Mouse (Mus musculus) layer of hippocampus, postnatal 36 days (tissue): ENCODE data around the gene Shld2. TPM values are rescaled to one million over a fixed set of nuclear protein-coding genes. Genes with fewer than 3 reads are reported as not detected.

Source experiments
- DNase-seq, 2 experiments: peaks; one replicate each; pipeline ENCODE4 v3.0.0; 2022
- total RNA-seq, 2 experiments: library from RNA; stranded (reverse); gene quantifications; 2 replicates each; pipeline ENCODE4 v1.2.3; 2021

Gene Shld2
- total RNA-seq, 2 experiments from 2014 or later = 12.5 to 13.5 TPM

GRCm38 (mm10) chr14:34219295-34219694 is 91.0 kb downstream of the Shld2 start, which contains the start of gene Syt15:
Syt15 (plus strand) TSS chr14:34219595.
- no peak for DNase-seq

GRCm38 (mm10) chr14:34215451-34216127 is 94.7 kb downstream of the Shld2 start:
- DNase-seq = no peak

- no peak for DNase-seq
These were observed 100.4 kb downstream of the Shld2 start for GRCm38 (mm10) chr14:34209942-34210341.

GRCm38 (mm10) chr14:34209080-34209479 is 101.2 kb downstream of the Shld2 start:
- no peak for DNase-seq

GRCm38 (mm10) chr14:34208651-34209050 is 101.6 kb downstream of the Shld2 start:
- no peak for DNase-seq

- DNase-seq = no peak
These were observed 102.3 kb downstream of the Shld2 start for GRCm38 (mm10) chr14:34207996-34208395.

GRCm38 (mm10) chr14:34201231-34202035 is 108.9 kb downstream of the Shld2 start, which contains the start of gene Gprin2:
Gprin2 (minus strand) TSS chr14:34201653.
- DNase-seq = peak in 1 of 2 experiments; percentile 17

- no peak for DNase-seq
These were observed 109.5 kb downstream of the Shld2 start for GRCm38 (mm10) chr14:34200738-34201230.

GRCm38 (mm10) chr14:34196706-34197105 is 113.6 kb downstream of the Shld2 start:
- DNase-seq = no peak

GRCm38 (mm10) chr14:34195466-34195865 is 114.8 kb downstream of the Shld2 start:
- DNase-seq = no peak

- no peak for DNase-seq
These were observed 116.4 kb downstream of the Shld2 start for GRCm38 (mm10) chr14:34193879-34194278.

GRCm38 (mm10) chr14:34190361-34190760 is 119.9 kb downstream of the Shld2 start:
- no peak for DNase-seq

- DNase-seq = peak in 1 of 2 experiments; percentile 24
These were observed 121.7 kb downstream of the Shld2 start for GRCm38 (mm10) chr14:34188629-34189028.

Other genes starting within 250 kb of the Shld2 start
- gene Anxa8, start 224.5 kb downstream of the Shld2 start, total RNA-seq = under 1 TPM in 1 of 2 experiments, not detected in 1; 0.20 TPM
- not detected for gene A630023A22Rik, start 207.7 kb downstream of the Shld2 start, total RNA-seq
- not detected for gene Npy4r, start 158.0 kb downstream of the Shld2 start, total RNA-seq
- gene Gprin2, start 108.8 kb downstream of the Shld2 start, total RNA-seq = 1 to 10 TPM; 1.4 to 2.9 TPM
- gene Syt15, start 90.9 kb downstream of the Shld2 start, total RNA-seq = under 1 TPM; 0.40 to 0.45 TPM
- gene Glud1, start 234 bp upstream of the Shld2 start, total RNA-seq = 100 to 1,000 TPM; 309 to 341 TPM
- not detected for gene Fam25c, start 44.9 kb upstream of the Shld2 start, total RNA-seq
- gene Sncg, start 64.3 kb upstream of the Shld2 start, total RNA-seq = 1 to 10 TPM; 5.9 to 6.5 TPM
- gene Mmrn2, start 65.0 kb upstream of the Shld2 start, total RNA-seq = 1 to 10 TPM; 3.1 to 4.2 TPM
- 10 to 100 TPM; 40.2 to 40.7 TPM for gene Bmpr1a, start 192.8 kb upstream of the Shld2 start, total RNA-seq
- gene 9230112D13Rik, start 212.3 kb upstream of the Shld2 start, total RNA-seq = not detected